Mouse (Mus musculus) intestine, embryonic 16.5 days (tissue): ENCODE results near the gene Ntn4. TPM values are rescaled to one million over a fixed set of nuclear protein-coding genes. Genes with fewer than 3 reads are reported as not detected.

Source experiments
- ATAC-seq: fragments of 200-750 bp; cut with Nextera tagmentation; 2 replicates; pipeline ENCODE4 v1.8.0; 2017; ENCODE audit warnings: moderate TSS enrichment, moderate library complexity
- H3K27ac ChIP-seq: fragments of 300-500 bp; sonication (generic); 2 replicates; pipeline ENCODE4 v1.5.1; 2014; ENCODE audit warnings: mild to moderate bottlenecking, low read length
- H3K27me3 ChIP-seq: fragments of 300-500 bp; sonication (generic); replicated peaks from 2 replicates; pipeline ENCODE4 v1.6.1; 2014; ENCODE audit warnings: low read length, control low read depth, mixed read lengths; ENCODE audit not compliant: control insufficient read depth, insufficient read depth
- H3K36me3 ChIP-seq: fragments of 300-500 bp; sonication (generic); 2 replicates; pipeline ENCODE4 v1.6.1; 2014; ENCODE audit warnings: low read length, control low read depth; ENCODE audit not compliant: control insufficient read depth, insufficient read depth
- H3K4me1 ChIP-seq: fragments of 300-500 bp; sonication (generic); 2 replicates; pipeline ENCODE4 v1.6.1; 2014; ENCODE audit warnings: low read length, control low read depth, mixed read lengths; ENCODE audit not compliant: control insufficient read depth, insufficient read depth
- H3K4me2 ChIP-seq: fragments of 300-500 bp; sonication (generic); 2 replicates; pipeline ENCODE4 v1.6.1; 2014; ENCODE audit warnings: low read depth, low read length, control low read depth
- H3K4me3 ChIP-seq: fragments of 300-500 bp; sonication (generic); 2 replicates; pipeline ENCODE4 v1.5.1; 2014; ENCODE audit warnings: mild to moderate bottlenecking, low read length
- H3K9ac ChIP-seq: fragments of 300-500 bp; sonication (generic); 2 replicates; pipeline ENCODE4 v1.6.1; 2014; ENCODE audit warnings: low read depth, low read length
- H3K9me3 ChIP-seq: fragments of 300-500 bp; sonication (generic); 2 replicates; pipeline ENCODE4 v1.6.1; 2016; ENCODE audit warnings: low read length, control low read depth; ENCODE audit not compliant: control insufficient read depth
- WGBS: fragments of 180-500 bp; shearing (Covaris S2); extraction: QIAGEN DNeasy Blood & Tissue Kit; methylation state at CpG from one replicate; pipeline ENCODE4 v1.1.7; 2014; 5-methylcytosine and 5-hydroxymethylcytosine counted together
- polyA plus RNA-seq: library from polyadenylated mRNA; unstranded; fragments of >200 nt; fragmentation: Nextera tagmentation; extraction: Ambion mirVana; gene quantifications from 2 replicates; pipeline ENCODE4 v1.2.1, GENCODE M21; 2015

The Ntn4 gene
- polyA plus RNA-seq, 1 experiment from 2014 or later: 0.23 TPM

- H3K36me3 ChIP-seq: no peaks in the 10 kb centered on the region
- H3K9me3 ChIP-seq: no peaks in the 10 kb centered on the region
- 55% methylated on average over 21 of the region's 21 CpGs for WGBS
- no peak overlapping the region for H3K27ac ChIP-seq
- no peak overlapping the region for H3K4me2 ChIP-seq
- no peak overlapping the region for H3K4me3 ChIP-seq
- no peak for ATAC-seq
- no peaks in the 10 kb centered on the region for H3K4me1 ChIP-seq
- H3K27me3 ChIP-seq: no peaks in the 10 kb centered on the region
- H3K9ac ChIP-seq: no peak overlapping the region
Measured at GRCm38 (mm10) chr10:93707149-93708075, 66.9 kb downstream of the Ntn4 start.

GRCm38 (mm10) chr10:93708076-93708473 is 67.6 kb downstream of the Ntn4 start:
- no peaks in the 10 kb centered on the region for H3K4me1 ChIP-seq
- no peaks in the 10 kb centered on the region for H3K27me3 ChIP-seq
- no peak overlapping the region for H3K27ac ChIP-seq
- H3K36me3 ChIP-seq: no peaks in the 10 kb centered on the region
- ATAC-seq: no peak
- H3K9me3 ChIP-seq: no peaks in the 10 kb centered on the region
- no peak overlapping the region for H3K4me3 ChIP-seq
- no peak overlapping the region for H3K4me2 ChIP-seq
- no peak overlapping the region for H3K9ac ChIP-seq
- WGBS: 62% methylated on average over 6 of the region's 6 CpGs

GRCm38 (mm10) chr10:93708515-93708914 is 68.0 kb downstream of the Ntn4 start:
- Histone ChIP-seq H3K36me3 (no peaks in the 10 kb centered on the region), H3K27me3 (no peaks in the 10 kb centered on the region), H3K4me2 (no peak overlapping the region), H3K4me1 (no peaks in the 10 kb centered on the region), H3K27ac (no peak overlapping the region), H3K9me3 (no peaks in the 10 kb centered on the region), H3K4me3 (no peak overlapping the region), H3K9ac (no peak overlapping the region)
- 58% methylated on average over 5 of the region's 5 CpGs for WGBS
- ATAC-seq: no peak

- no peaks in the 10 kb centered on the region for H3K4me1 ChIP-seq
- ATAC-seq: no peak
- no peak overlapping the region for H3K4me3 ChIP-seq
- H3K9ac ChIP-seq: no peak overlapping the region
- WGBS: 84% methylated on average over 8 of the region's 8 CpGs
- no peaks in the 10 kb centered on the region for H3K36me3 ChIP-seq
- H3K27ac ChIP-seq: no peak overlapping the region
- no peaks in the 10 kb centered on the region for H3K9me3 ChIP-seq
- no peaks in the 10 kb centered on the region for H3K27me3 ChIP-seq
- H3K4me2 ChIP-seq: no peak overlapping the region
Measured at GRCm38 (mm10) chr10:93709536-93709935, 69.1 kb downstream of the Ntn4 start.

- no peak for ATAC-seq
- WGBS: 88% methylated on average over 5 of the region's 5 CpGs
- no peak overlapping the region for H3K4me3 ChIP-seq
- 0 out of 2 replicates have a peak, but pooled peaks cover 4% of the 10 kb centered on the region for H3K4me1 ChIP-seq
- H3K27ac ChIP-seq: no peak overlapping the region
- H3K9me3 ChIP-seq: no peaks in the 10 kb centered on the region
- H3K4me2 ChIP-seq: no peak overlapping the region
- no peak overlapping the region for H3K9ac ChIP-seq
- no peaks in the 10 kb centered on the region for H3K27me3 ChIP-seq
- H3K36me3 ChIP-seq: no peaks in the 10 kb centered on the region
Measured at GRCm38 (mm10) chr10:93721625-93722337, 81.3 kb downstream of the Ntn4 start.

DNA sequence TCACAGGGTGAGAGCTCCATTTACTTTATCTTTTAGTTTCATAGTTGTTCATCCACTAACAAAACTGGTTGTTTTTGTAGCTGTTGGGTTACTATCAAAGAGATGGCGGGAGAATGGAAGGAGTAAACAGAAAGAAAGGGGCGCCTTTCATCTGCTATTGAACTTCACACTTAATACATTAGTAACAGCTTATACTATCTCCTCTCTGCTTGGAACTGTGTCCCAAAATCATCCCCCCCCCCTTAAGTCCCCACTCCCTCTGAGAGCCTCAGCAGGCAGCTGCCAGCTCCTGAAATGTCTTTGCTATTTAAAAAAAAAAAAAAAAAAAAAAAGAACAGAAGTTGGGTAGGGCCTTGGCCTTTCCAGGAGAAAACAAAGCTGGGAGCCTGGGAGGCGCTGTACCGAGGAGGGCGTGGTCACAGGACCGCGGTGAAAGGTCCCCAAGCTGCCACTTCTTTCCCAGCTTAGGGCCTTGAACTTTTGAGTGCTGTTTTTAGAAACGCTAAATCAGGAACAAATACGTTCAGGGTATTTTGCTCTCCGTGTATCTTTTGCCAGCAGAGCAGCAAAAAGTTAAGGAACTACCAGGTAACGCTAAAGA is 83.6 kb downstream of the Ntn4 start:
- ATAC-seq: 0 out of 2 replicates have a peak, but pooled peaks have one; percentile 40
- H3K9ac ChIP-seq: peak overlapping the region; percentile 40; the same call in 1 of the 2 replicates
- no peak overlapping the region for H3K4me3 ChIP-seq
- no peak overlapping the region; the same call in 1 of the 2 replicates for H3K4me2 ChIP-seq
- H3K27ac ChIP-seq: no peak overlapping the region
- 0 out of 2 replicates have a peak, but pooled peaks cover 4% of the 10 kb centered on the region for H3K4me1 ChIP-seq
- 15% methylated on average over 11 of the region's 11 CpGs for WGBS
- H3K9me3 ChIP-seq: no peaks in the 10 kb centered on the region
- no peaks in the 10 kb centered on the region for H3K27me3 ChIP-seq
- no peaks in the 10 kb centered on the region for H3K36me3 ChIP-seq

GRCm38 (mm10) chr10:93728131-93728530 is 87.7 kb downstream of the Ntn4 start:
- Histone ChIP-seq H3K4me2 (no peak overlapping the region), H3K9ac (no peak overlapping the region), H3K36me3 (no peaks in the 10 kb centered on the region), H3K9me3 (no peaks in the 10 kb centered on the region), H3K27ac (no peak overlapping the region), H3K4me3 (no peak overlapping the region), H3K4me1 (0 out of 2 replicates have a peak, but pooled peaks cover 4% of the 10 kb centered on the region), H3K27me3 (no peaks in the 10 kb centered on the region)
- ATAC-seq: no peak
- WGBS: 73% methylated on average over 5 of the region's 5 CpGs

DNA sequence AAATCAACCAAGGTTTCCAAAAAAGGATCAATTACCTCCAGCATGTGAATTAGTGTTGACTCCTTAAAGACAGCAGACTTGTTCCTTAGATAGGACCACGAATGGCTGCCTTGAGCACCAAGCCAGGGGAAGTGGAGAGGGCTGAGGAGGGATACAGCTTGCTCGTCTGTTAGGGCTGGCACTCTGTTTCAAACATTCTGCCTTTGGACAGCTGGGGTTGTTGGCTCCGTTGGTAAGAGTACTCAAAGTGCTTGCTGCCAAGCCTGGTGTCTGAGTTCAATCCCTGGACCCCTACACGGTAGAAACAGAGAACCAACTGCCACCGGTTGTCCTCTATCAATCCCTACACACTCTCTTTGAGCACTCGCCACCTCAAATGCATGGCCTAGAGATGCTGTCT is 90.0 kb downstream of the Ntn4 start:
- H3K4me2 ChIP-seq: no peak overlapping the region
- H3K4me3 ChIP-seq: no peak overlapping the region
- H3K27ac ChIP-seq: no peak overlapping the region
- H3K9ac ChIP-seq: no peak overlapping the region
- H3K9me3 ChIP-seq: no peaks in the 10 kb centered on the region
- H3K27me3 ChIP-seq: no peaks in the 10 kb centered on the region
- H3K4me1 ChIP-seq: no peaks in the 10 kb centered on the region
- 80% methylated on average over 6 of the region's 6 CpGs for WGBS
- no peaks in the 10 kb centered on the region for H3K36me3 ChIP-seq
- ATAC-seq: no peak

DNA sequence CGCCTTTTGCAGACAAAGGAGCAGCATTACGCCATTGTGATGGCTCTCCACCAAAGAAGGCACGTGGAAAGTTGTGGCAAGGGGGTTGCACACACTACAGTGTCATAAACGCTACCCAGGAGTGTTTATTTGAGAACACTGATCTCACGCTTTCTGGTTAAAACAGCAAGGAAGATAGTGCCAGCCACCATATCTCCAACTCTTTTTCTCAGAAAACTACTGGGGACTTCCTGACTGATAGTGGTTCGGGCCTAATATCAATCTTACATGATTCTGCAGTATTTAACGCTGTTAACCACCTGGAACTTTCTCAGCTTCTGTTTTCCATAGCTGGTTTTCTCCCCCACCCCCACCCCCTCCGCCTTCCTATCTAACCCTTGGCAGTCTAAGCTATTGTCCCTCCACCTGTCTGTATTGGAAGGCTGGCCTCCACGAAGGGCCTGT is 90.8 kb downstream of the Ntn4 start:
- Histone ChIP-seq H3K4me1 (no peaks in the 10 kb centered on the region; the same call in 1 of the 2 replicates), H3K9ac (no peak overlapping the region), H3K4me3 (no peak overlapping the region), H3K9me3 (no peaks in the 10 kb centered on the region), H3K27me3 (no peaks in the 10 kb centered on the region), H3K4me2 (no peak overlapping the region), H3K27ac (no peak overlapping the region), H3K36me3 (no peaks in the 10 kb centered on the region)
- no peak for ATAC-seq
- WGBS: 74% methylated on average over 9 of the region's 9 CpGs
